Mouse (Mus musculus) liver, adult 2 months (tissue): ENCODE results near the gene Sh3tc1. TPM values are rescaled to one million over a fixed set of nuclear protein-coding genes. Genes with fewer than 3 reads are reported as not detected.

Experiments used
- DNase-seq: peaks from one replicate; pipeline ENCODE4 v3.0.0-alpha.2; 2011; ENCODE audit warnings: low read depth, low spot score; ENCODE audit errors: extremely low read depth
- H3K27ac ChIP-seq: fragments of 200-500 bp; replicated peaks from 2 replicates; pipeline ENCODE4 v1.5.1; 2012; ENCODE audit warnings: low read depth, mild to moderate bottlenecking, control low read depth, inconsistent platforms, low read length; ENCODE audit not compliant: insufficient read depth
- H3K27me3 ChIP-seq: fragments of 200-500 bp; 2 replicates; pipeline ENCODE4 v1.6.1; 2012; ENCODE audit warnings: mild to moderate bottlenecking, moderate library complexity, low read length, inconsistent platforms; ENCODE audit not compliant: control insufficient read depth, insufficient read depth
- H3K36me3 ChIP-seq: fragments of 200-500 bp; 2 replicates; pipeline ENCODE4 v1.6.1; 2012; ENCODE audit warnings: low read length, inconsistent platforms; ENCODE audit not compliant: control insufficient read depth, insufficient read depth
- H3K4me1 ChIP-seq: fragments of 200-500 bp; 2 replicates; pipeline ENCODE4 v1.6.1; 2011; ENCODE audit warnings: low read length; ENCODE audit not compliant: control insufficient read depth, insufficient read depth
- H3K4me3 ChIP-seq: fragments of 200-500 bp; 2 replicates; pipeline ENCODE4 v1.5.1; 2011; ENCODE audit warnings: low read depth, mild to moderate bottlenecking, control low read depth, low read length, moderate library complexity; ENCODE audit not compliant: insufficient read depth
- H3K79me2 ChIP-seq: fragments of 200-500 bp; 2 replicates; pipeline ENCODE4 v1.6.1; 2012; ENCODE audit warnings: inconsistent platforms, mild to moderate bottlenecking, low read length, moderate library complexity; ENCODE audit not compliant: control insufficient read depth, insufficient read depth
- H3K9ac ChIP-seq: fragments of 200-500 bp; 2 replicates; pipeline ENCODE4 v1.6.1; 2012; ENCODE audit warnings: low read depth, mild to moderate bottlenecking, control low read depth, inconsistent platforms, low read length
- CTCF ChIP-seq: fragments of 200-500 bp; IDR thresholded peaks from 2 replicates; pipeline ENCODE4 v1.5.1; 2011; ENCODE audit warnings: low read depth, low read length, control low read depth
- POLR2A ChIP-seq: fragments of 200-500 bp; IDR thresholded peaks from 2 replicates; pipeline ENCODE4 v1.6.1; 2011; ENCODE audit warnings: low read length, control low read depth; ENCODE audit not compliant: insufficient read depth; ENCODE audit errors: extremely low read depth
- WGBS: fragments of 180-500 bp; shearing (Covaris S2); methylation state at CpG from one replicate; pipeline ENCODE4 v1.1.7; 2018; 5-methylcytosine and 5-hydroxymethylcytosine counted together
- polyA plus RNA-seq: library from polyadenylated mRNA; depleted of rRNA; stranded (reverse); fragments of >200 nt; gene quantifications from 2 replicates; pipeline ENCODE4 v1.2.3, GENCODE M21; 2012
- total RNA-seq: library from RNA; depleted of rRNA; stranded (reverse); fragments of >200 nt; gene quantifications from 2 replicates; pipeline ENCODE4 v1.2.3, GENCODE M21; 2014

The Sh3tc1 gene
- total and polyA plus RNA-seq, 2 experiments = 3.0 to 5.2 TPM

DNA sequence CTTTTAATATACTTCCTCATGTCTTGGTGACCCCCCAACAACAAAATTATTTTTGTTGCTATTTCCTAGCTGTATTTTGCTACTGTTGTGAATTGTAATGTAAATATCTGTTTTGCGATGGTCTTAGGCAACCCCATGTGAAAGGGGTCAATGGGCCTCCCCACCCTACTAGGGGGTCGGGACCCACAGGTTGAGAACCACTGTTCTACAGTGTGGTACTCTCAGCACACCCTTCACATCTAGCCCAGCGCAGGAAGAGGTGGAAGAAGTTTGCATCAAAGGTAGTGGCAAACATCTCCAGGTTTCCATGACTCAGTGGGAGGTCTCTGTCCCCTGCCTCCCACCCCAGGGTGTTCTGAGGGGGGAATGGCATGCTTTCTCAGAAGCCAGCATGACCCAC, 34.4 kb downstream of the Sh3tc1 start:
- no peaks in the 10 kb centered on the region for H3K4me1 ChIP-seq
- no peak overlapping the region for H3K9ac ChIP-seq
- H3K27ac ChIP-seq = no peak overlapping the region
- no peaks in the 10 kb centered on the region for H3K27me3 ChIP-seq
- H3K4me3 ChIP-seq = no peak overlapping the region
- no peaks in the 10 kb centered on the region for H3K36me3 ChIP-seq
- no peak for DNase-seq
- TF ChIP-seq CTCF = no peak
- no peak for TF ChIP-seq POLR2A
- WGBS = 88% methylated on average over 3 of the region's 3 CpGs
- H3K79me2 ChIP-seq = no peaks in the 10 kb centered on the region

DNA sequence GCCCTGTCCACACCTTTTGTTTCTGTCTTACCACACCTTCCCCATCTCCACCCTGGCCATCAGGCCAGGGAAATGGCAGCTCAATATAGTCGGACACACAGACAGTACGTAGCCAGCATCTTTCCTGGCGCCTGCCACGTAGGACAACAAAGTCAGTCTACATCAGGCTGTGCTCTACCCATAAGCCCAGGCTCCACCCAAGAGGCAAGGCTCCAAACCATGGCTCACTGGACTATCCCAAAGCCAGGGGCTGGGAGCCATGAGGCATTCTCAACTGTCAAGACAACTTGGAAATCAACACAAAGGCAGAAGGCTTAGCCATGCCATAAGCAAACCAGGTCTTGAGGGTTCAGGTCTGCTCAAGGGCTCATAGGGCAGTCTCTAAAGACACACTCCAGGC, 36.0 kb downstream of the Sh3tc1 start:
- Histone ChIP-seq H3K4me1 (no peaks in the 10 kb centered on the region), H3K27me3 (no peaks in the 10 kb centered on the region), H3K27ac (no peak overlapping the region), H3K9ac (no peak overlapping the region), H3K36me3 (no peaks in the 10 kb centered on the region), H3K79me2 (no peaks in the 10 kb centered on the region), H3K4me3 (no peak overlapping the region)
- DNase-seq = no peak
- 86% methylated on average over 4 of the region's 4 CpGs for WGBS
- no peak for TF ChIP-seq CTCF
- no peak for TF ChIP-seq POLR2A

DNA sequence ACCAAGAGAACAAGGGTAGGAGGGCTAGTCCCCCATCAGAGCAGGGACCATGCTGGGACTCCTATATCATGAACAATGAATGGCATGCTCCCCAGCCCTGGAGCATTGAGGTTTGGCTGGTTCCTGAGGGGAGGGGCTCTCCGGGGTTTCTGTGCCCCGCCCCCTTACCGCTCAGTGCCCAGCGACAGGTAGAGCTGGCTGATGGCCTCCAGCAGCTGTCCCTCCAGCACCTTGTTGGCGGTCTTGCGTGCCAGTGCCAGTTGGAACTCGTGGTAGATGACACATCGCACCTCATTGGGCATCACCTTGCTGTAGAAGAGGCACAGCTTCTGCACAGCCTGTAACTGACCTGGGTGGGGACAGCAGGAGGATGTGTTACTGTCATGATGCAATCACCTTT, 36.6 kb downstream of the Sh3tc1 start:
- DNase-seq = no peak
- Histone ChIP-seq H3K9ac (no peak overlapping the region), H3K27me3 (no peaks in the 10 kb centered on the region), H3K4me1 (no peaks in the 10 kb centered on the region), H3K79me2 (no peaks in the 10 kb centered on the region), H3K4me3 (no peak overlapping the region), H3K27ac (no peak overlapping the region), H3K36me3 (no peaks in the 10 kb centered on the region)
- TF ChIP-seq CTCF (no peak), POLR2A (no peak)
- WGBS = 80% methylated on average over 8 of the region's 8 CpGs

DNA sequence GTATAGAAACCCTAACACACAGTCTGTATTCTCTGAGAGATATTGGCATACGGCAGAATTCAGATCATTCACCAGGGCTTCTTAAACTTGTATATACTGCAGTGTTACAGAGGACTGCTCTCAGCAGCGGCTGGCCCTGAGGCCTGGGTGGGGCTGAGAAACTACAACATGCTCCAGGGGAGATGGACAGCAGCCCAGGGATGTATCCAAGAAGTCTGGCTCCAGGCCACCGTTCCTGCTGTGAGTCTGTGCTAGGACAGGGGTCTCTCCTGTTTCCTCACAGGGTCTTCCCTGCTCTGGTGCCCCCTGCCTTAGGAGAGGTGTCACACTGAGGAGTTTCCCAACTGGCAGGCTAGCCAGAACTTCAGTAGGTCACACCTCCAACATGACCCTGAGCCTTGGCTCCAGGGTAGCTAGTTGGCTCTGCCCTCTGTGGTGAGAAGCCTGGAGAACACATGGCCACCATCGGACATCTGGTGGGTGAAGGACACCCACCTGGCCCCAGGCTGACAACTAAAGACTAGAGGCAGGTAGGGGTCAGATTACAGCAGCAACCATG, 37.1 kb downstream of the Sh3tc1 start:
- 79% methylated on average over 4 of the region's 4 CpGs for WGBS
- no peak overlapping the region for H3K4me3 ChIP-seq

DNA sequence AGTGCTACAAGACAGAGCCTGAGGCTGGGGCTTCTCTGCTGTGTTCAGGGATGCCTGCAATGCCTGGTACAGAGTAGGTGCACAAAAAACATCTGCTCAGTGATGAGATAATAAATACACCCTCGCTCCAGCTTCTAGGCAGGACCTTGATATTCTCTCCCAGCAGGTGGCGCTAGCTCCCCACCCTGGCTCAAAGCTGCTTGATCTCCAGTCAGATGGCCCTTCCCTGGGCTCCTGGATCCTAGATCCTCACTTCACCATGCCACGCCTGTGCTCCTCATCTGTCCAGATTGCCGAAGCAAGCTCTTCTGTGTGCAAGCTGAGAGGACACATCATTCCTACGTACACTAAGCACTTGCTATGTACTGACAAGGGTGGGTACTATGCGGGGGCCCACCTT, 38.7 kb downstream of the Sh3tc1 start:
- H3K9ac ChIP-seq = no peak overlapping the region
- peak; percentile 45 for DNase-seq
- H3K27me3 ChIP-seq = no peaks in the 10 kb centered on the region
- H3K36me3 ChIP-seq = no peaks in the 10 kb centered on the region
- no peaks in the 10 kb centered on the region for H3K4me1 ChIP-seq
- WGBS = 40% methylated on average over 6 of the region's 6 CpGs
- no peak overlapping the region for H3K27ac ChIP-seq
- TF ChIP-seq CTCF = peak; percentile 96
- TF ChIP-seq POLR2A = no peak
- no peaks in the 10 kb centered on the region for H3K79me2 ChIP-seq
- H3K4me3 ChIP-seq = no peak overlapping the region

More for the DNA sequence above, 37.1 kb downstream of the Sh3tc1 start:
- H3K9ac ChIP-seq = no peak overlapping the region
- H3K4me1 ChIP-seq = no peaks in the 10 kb centered on the region
- no peaks in the 10 kb centered on the region for H3K27me3 ChIP-seq
- H3K79me2 ChIP-seq = no peaks in the 10 kb centered on the region
- H3K27ac ChIP-seq = no peak overlapping the region
- no peak for DNase-seq
- TF ChIP-seq CTCF (no peak), POLR2A (no peak)
- no peaks in the 10 kb centered on the region for H3K36me3 ChIP-seq

DNA sequence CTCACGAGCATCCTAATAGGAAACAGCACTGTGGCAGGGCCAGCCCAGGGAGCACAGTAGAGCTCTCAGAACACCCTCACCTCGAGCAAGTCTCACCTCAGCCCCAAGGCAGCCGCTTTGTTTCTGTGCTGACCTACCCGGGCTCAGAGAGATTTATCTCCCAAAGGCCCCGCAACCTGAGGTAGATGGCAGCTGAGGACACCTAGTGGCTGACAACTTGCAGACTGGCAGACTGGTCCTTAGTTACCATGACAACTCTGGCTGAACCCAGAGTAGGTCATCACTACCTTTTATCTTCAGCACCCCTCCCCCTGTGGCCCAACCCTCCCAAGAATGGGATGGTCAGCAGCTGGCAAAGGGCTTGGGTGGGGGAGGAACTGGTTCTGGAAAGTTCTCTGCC, 44.0 kb downstream of the Sh3tc1 start:
- Histone ChIP-seq H3K27me3 (no peaks in the 10 kb centered on the region), H3K27ac (no peak overlapping the region), H3K36me3 (no peaks in the 10 kb centered on the region), H3K4me1 (no peaks in the 10 kb centered on the region), H3K79me2 (no peaks in the 10 kb centered on the region), H3K9ac (no peak overlapping the region), H3K4me3 (no peak overlapping the region)
- WGBS = 44% methylated on average over 5 of the region's 5 CpGs
- peak; percentile 39 for DNase-seq
- TF ChIP-seq POLR2A = no peak
- TF ChIP-seq CTCF = peak; percentile 72
